Mouse (Mus musculus) gonadal fat pad, adult 2 months (tissue): Measurements from ENCODE around the gene Rab31. TPM values are rescaled to one million over a fixed set of nuclear protein-coding genes. Genes with fewer than 3 reads are reported as not detected.

Source experiments
- polyA plus RNA-seq: library from polyadenylated mRNA; depleted of rRNA; stranded (reverse); fragments of >200 nt; gene quantifications from 2 replicates; pipeline ENCODE4 v1.2.3, GENCODE M21; 2012; rRNA removed

The Rab31 gene
- polyA plus RNA-seq, 1 experiment = 19.4 TPM

Other genes starting within 250 kb of the Rab31 start
- 0.46 and 0.66 TPM in 2 replicates for gene Tmem232, start 232.0 kb downstream of the Rab31 start, polyA plus RNA-seq
- 25.5 and 38.6 TPM in 2 replicates for gene Vapa, start 159.2 kb downstream of the Rab31 start, polyA plus RNA-seq
- 0.89 and 1.4 TPM in 2 replicates for gene Txndc2, start 130.6 kb downstream of the Rab31 start, polyA plus RNA-seq
- 32.7 and 41.2 TPM in 2 replicates for gene Ppp4r1, start 9.8 kb upstream of the Rab31 start, polyA plus RNA-seq
- gene Ralbp1, start 113.0 kb upstream of the Rab31 start, polyA plus RNA-seq = 38.3 and 41.8 TPM in 2 replicates
- gene Twsg1, start 178.5 kb upstream of the Rab31 start, polyA plus RNA-seq = 47.3 and 48.4 TPM in 2 replicates